Mouse (Mus musculus): ENCODE results near the gene Gstm6. TPM values are rescaled to one million over a fixed set of nuclear protein-coding genes. Genes with fewer than 3 reads are reported as not detected.
"Not testable (repeated sequence)": the region's sequence is repeated elsewhere in the genome, so short reads cannot be mapped to it uniquely, and the experiment has no call there.

Gene Gstm6
- polyA plus RNA-seq, 1 experiment from 2014 or later, result 14.8 TPM

- Histone ChIP-seq H3K9ac (no peak overlapping the region), H3K4me3 (no peak overlapping the region), H3K27ac (replicated peaks) (no peak overlapping the region), H3K4me1 (replicated peaks) (no peaks in the 10 kb centered on the region), H3K27me3 (no peaks in the 10 kb centered on the region), H3K4me2 (no peak overlapping the region), H3K9me3 (no peaks in the 10 kb centered on the region), H3K36me3 (no peaks in the 10 kb centered on the region)
- 63% methylated on average over 7 of the region's 7 CpGs for WGBS
- no peak for ATAC-seq (ENCODE audit: low read depth)
Measured at GRCm38 (mm10) chr3:107917783-107918408, 25.7 kb downstream of the Gstm6 start.

GRCm38 (mm10) chr3:107917097-107917496 lies 26.5 kb downstream of the Gstm6 start:
- no peak overlapping the region for H3K27ac ChIP-seq (replicated peaks)

GRCm38 (mm10) chr3:107916674-107917073 lies 26.9 kb downstream of the Gstm6 start:
- Histone ChIP-seq H3K4me2 (no peak overlapping the region), H3K4me1 (replicated peaks) (no peaks in the 10 kb centered on the region), H3K36me3 (no peaks in the 10 kb centered on the region), H3K27ac (replicated peaks) (no peak overlapping the region), H3K27me3 (no peaks in the 10 kb centered on the region), H3K4me3 (no peak overlapping the region), H3K9me3 (no peaks in the 10 kb centered on the region), H3K9ac (no peak overlapping the region)
- WGBS, result 90% methylated on average over 15 of the region's 15 CpGs
- ATAC-seq (ENCODE audit: low read depth), result no peak

More at GRCm38 (mm10) chr3:107917097-107917496, 26.5 kb downstream of the Gstm6 start:
- 79% methylated on average over 3 of the region's 3 CpGs for WGBS
- H3K36me3 ChIP-seq, result no peaks in the 10 kb centered on the region
- no peak overlapping the region for H3K4me3 ChIP-seq
- H3K4me2 ChIP-seq, result no peak overlapping the region
- no peak overlapping the region for H3K9ac ChIP-seq
- H3K4me1 ChIP-seq (replicated peaks), result no peaks in the 10 kb centered on the region
- no peak for ATAC-seq (ENCODE audit: low read depth)
- no peaks in the 10 kb centered on the region for H3K9me3 ChIP-seq
- H3K27me3 ChIP-seq, result no peaks in the 10 kb centered on the region

- Histone ChIP-seq H3K9ac (no peak overlapping the region), H3K4me1 (replicated peaks) (no peaks in the 10 kb centered on the region), H3K36me3 (no peaks in the 10 kb centered on the region), H3K27me3 (no peaks in the 10 kb centered on the region), H3K4me3 (no peak overlapping the region), H3K27ac (replicated peaks) (no peak overlapping the region), H3K4me2 (no peak overlapping the region), H3K9me3 (no peaks in the 10 kb centered on the region)
- WGBS, result 56% methylated on average over 6 of the region's 6 CpGs
- no peak for ATAC-seq (ENCODE audit: low read depth)
Measured at GRCm38 (mm10) chr3:107905942-107906341, 37.6 kb downstream of the Gstm6 start.

GRCm38 (mm10) chr3:107900955-107901673 lies 42.4 kb downstream of the Gstm6 start:
- peaks cover 6% of the 10 kb centered on the region for H3K4me1 ChIP-seq (replicated peaks)

GRCm38 (mm10) chr3:107898691-107899090 lies 44.9 kb downstream of the Gstm6 start:
- Histone ChIP-seq H3K4me3 (no peak overlapping the region), H3K4me2 (no peak overlapping the region), H3K27me3 (no peaks in the 10 kb centered on the region), H3K9ac (no peak overlapping the region), H3K4me1 (replicated peaks) (peaks cover 16% of the 10 kb centered on the region), H3K9me3 (no peaks in the 10 kb centered on the region), H3K36me3 (peaks cover 22% of the 10 kb centered on the region), H3K27ac (replicated peaks) (no peak overlapping the region)
- WGBS, result 96% methylated on average over 13 of the region's 13 CpGs
- ATAC-seq (ENCODE audit: low read depth), result no peak

More at GRCm38 (mm10) chr3:107900955-107901673, 42.4 kb downstream of the Gstm6 start:
- Histone ChIP-seq H3K27ac (replicated peaks) (peak overlapping the region; percentile 14; the same call in 1 of the 2 replicates), H3K4me3 (no peak overlapping the region), H3K9ac (no peak overlapping the region), H3K9me3 (no peaks in the 10 kb centered on the region), H3K36me3 (peaks cover 22% of the 10 kb centered on the region), H3K27me3 (no peaks in the 10 kb centered on the region), H3K4me2 (no peak overlapping the region)
- WGBS, result 63% methylated on average over 11 of the region's 11 CpGs
- no peak for ATAC-seq (ENCODE audit: low read depth)

GRCm38 (mm10) chr3:107895720-107896569 lies 47.6 kb downstream of the Gstm6 start, which contains the start of gene Gstm5:
Gstm5 (plus strand) TSS chr3:107895821.
- Histone ChIP-seq H3K9ac (peak within 1 kb of the TSS; percentile 94), H3K4me3 (peak within 1 kb of the TSS; percentile 77), H3K4me2 (peak within 1 kb of the TSS; percentile 83), H3K27ac (replicated peaks) (peak within 1 kb of the TSS; percentile 82), H3K4me1 (replicated peaks) (peaks cover 16% of the 10 kb centered on the region), H3K36me3 (peaks cover 30% of the 10 kb centered on the region), H3K9me3 (no peaks in the 10 kb centered on the region), H3K27me3 (no peaks in the 10 kb centered on the region)
- 6% methylated on average over 40 of the region's 40 CpGs for WGBS
- ATAC-seq (ENCODE audit: low read depth), result peak; percentile 96

- Histone ChIP-seq H3K27ac (replicated peaks) (peak overlapping the region; percentile 82; the same call in 1 of the 2 replicates), H3K9me3 (no peaks in the 10 kb centered on the region), H3K36me3 (peaks cover 30% of the 10 kb centered on the region), H3K9ac (peak overlapping the region; percentile 94), H3K4me3 (peak overlapping the region; percentile 77), H3K4me1 (replicated peaks) (peaks cover 16% of the 10 kb centered on the region), H3K4me2 (peak overlapping the region; percentile 83), H3K27me3 (no peaks in the 10 kb centered on the region)
- peak; percentile 48 for ATAC-seq (ENCODE audit: low read depth)
- WGBS, result 13% methylated on average over 6 of the region's 6 CpGs
Measured at GRCm38 (mm10) chr3:107895194-107895719, 48.3 kb downstream of the Gstm6 start.

GRCm38 (mm10) chr3:107889236-107889635 lies 54.3 kb downstream of the Gstm6 start:
- H3K4me3 ChIP-seq; H3K27ac ChIP-seq (replicated peaks); H3K9ac ChIP-seq; H3K27me3 ChIP-seq; H3K4me2 ChIP-seq; H3K4me1 ChIP-seq (replicated peaks); H3K9me3 ChIP-seq; ATAC-seq (ENCODE audit: low read depth); H3K36me3 ChIP-seq: not testable (repeated sequence)
- 90% methylated on average over 2 of the region's 2 CpGs for WGBS
